Mouse (Mus musculus): ENCODE measurements at regions not wholly inside any gene's neighbourhood (a gene's known extent, or its start where the extent isn't known, plus 50 kb on each side); places are given as distances from the start of the nearest gene placed in this dataset.

DNA sequence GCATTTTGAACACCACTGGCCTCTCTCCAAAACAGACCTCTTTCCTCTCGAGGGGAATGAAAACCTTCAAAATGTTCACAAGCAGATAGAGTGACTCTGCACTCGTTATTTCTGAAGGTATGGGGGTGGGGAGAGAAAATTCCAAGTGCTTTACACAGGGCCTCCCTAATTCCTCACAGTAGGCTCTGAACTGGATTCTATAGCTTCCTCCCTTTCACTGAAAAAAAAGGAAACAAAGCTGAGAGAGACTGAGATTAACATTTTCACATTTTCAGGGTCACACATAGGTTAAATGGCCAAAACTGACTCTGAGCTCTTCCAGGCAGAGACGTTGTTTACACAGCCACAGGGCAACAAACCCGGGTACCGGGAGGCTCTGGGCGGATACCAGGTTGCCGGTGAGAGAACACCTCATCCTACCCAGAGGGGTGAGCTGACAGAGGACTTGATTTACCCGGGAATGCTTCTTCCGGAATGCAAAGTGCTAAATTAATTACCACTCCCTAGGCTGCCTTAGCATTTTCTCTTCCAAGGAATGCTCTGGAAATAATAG, 98.5 kb downstream of the Tmco5 start:
- DNase-seq (ENCODE audit: low spot score) (peak; percentile 47), ATAC-seq (no peak)
- Histone ChIP-seq H3K4me1 (ENCODE audit: control insufficient read depth, insufficient read depth, low read length) (peaks cover 34% of the 10 kb centered on the region), H3K9me3 (replicated peaks; ENCODE audit: control insufficient read depth, low read length) (no peaks in the 10 kb centered on the region), H3K27me3 (replicated peaks; ENCODE audit: control insufficient read depth, insufficient read depth, low read length) (no peaks in the 10 kb centered on the region), H3K4me2 (ENCODE audit: low read length) (peak overlapping the region; percentile 4; the same call in 1 of the 2 replicates), H3K36me3 (ENCODE audit: control insufficient read depth, insufficient read depth, low read length) (no peaks in the 10 kb centered on the region), H3K27ac (ENCODE audit: low read depth, low read length) (peak overlapping the region; percentile 67; the same call in 1 of the 2 replicates), H3K9ac (ENCODE audit: low read length) (no peak overlapping the region), H3K4me3 (ENCODE audit: low read depth, low read length) (no peak overlapping the region)
- WGBS: 6% methylated on average over 9 of the region's 9 CpGs

DNA sequence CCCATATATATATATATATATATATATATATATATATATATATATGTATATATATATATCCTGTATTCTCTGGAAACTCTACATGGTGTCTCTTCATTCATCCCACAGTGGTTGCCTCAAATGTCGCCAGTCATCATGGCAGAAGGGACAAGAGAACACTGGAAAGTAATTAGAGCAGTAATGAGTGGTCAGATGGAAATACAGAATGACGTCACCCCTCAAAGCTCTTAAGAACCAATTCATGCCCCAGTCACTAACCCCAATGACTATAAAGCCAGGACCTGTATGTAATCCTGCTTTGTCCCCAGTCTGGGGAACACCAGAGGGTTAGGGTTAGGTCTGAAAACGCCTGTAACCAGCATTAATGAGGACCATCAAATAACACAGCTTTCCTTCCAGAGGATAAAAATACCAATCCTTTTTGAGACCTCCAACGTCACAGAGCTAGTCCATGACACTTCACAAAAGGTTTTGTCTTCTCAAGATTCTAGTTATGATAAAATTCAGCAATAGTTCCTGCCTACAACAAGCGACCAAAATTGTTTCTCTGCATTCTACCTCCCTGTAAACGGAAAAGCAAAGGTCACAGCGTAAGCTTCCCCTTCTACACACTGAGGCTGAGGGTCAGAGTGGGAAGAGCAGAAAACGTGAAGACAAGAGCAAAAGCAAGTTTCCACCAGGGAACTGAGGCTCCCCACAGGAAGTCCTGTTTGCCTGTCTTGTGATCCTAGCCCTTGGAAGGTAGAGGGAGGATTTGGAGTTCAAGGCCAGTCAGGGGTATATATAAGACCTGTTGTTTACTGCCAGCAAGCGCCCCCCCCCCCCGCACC, 99.5 kb downstream of the Tmco5 start:
- no peak for DNase-seq (ENCODE audit: low spot score)
- Histone ChIP-seq H3K36me3 (ENCODE audit: control insufficient read depth, insufficient read depth, low read length) (no peaks in the 10 kb centered on the region), H3K4me1 (ENCODE audit: control insufficient read depth, insufficient read depth, low read length) (peaks cover 26% of the 10 kb centered on the region), H3K27me3 (replicated peaks; ENCODE audit: control insufficient read depth, insufficient read depth, low read length) (no peaks in the 10 kb centered on the region), H3K9ac (ENCODE audit: low read length) (no peak overlapping the region), H3K4me2 (ENCODE audit: low read length) (no peak overlapping the region), H3K9me3 (replicated peaks; ENCODE audit: control insufficient read depth, low read length) (no peaks in the 10 kb centered on the region), H3K27ac (ENCODE audit: low read depth, low read length) (no peak overlapping the region), H3K4me3 (ENCODE audit: low read depth, low read length) (no peak overlapping the region)
- ATAC-seq: no peak
- WGBS: 36% methylated on average over 10 of the region's 10 CpGs

DNA sequence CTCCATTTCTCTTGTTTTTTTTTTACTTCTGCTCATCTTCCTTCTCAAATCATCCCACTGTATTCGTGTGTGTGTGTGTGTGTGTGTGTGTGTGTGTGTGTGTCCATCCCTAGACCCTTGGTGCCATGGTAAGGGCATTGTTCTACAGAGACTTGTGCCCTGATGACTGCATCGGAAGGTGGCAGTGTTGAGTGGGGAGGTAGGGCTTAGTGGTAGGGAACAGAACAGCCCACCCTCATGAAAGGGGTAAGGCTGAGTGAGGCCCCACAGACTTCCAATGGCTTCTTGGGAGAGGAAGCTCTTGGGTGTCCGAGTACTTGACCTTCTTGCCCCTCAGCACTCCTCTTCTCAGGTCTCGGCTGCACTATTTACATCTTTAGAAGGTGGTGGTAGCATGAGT, 100.3 kb downstream of the Tmco5 start:
- Histone ChIP-seq H3K27ac (ENCODE audit: low read depth, low read length) (no peak overlapping the region), H3K4me1 (ENCODE audit: control insufficient read depth, insufficient read depth, low read length) (peaks cover 22% of the 10 kb centered on the region)

GRCm38 (mm10) chr2:116979561-116980391, 101.3 kb downstream of the Tmco5 start:
- H3K4me2 ChIP-seq (ENCODE audit: low read length): no peak overlapping the region
- no peak overlapping the region for H3K27ac ChIP-seq (ENCODE audit: low read depth, low read length)
- H3K4me3 ChIP-seq (ENCODE audit: low read depth, low read length): no peak overlapping the region
- H3K9ac ChIP-seq (ENCODE audit: low read length): no peak overlapping the region
- H3K27me3 ChIP-seq (replicated peaks; ENCODE audit: control insufficient read depth, insufficient read depth, low read length): no peaks in the 10 kb centered on the region
- peaks cover 17% of the 10 kb centered on the region for H3K4me1 ChIP-seq (ENCODE audit: control insufficient read depth, insufficient read depth, low read length)
- no peaks in the 10 kb centered on the region for H3K9me3 ChIP-seq (replicated peaks; ENCODE audit: control insufficient read depth, low read length)
- 5% methylated on average over 10 of the region's 10 CpGs for WGBS
- ATAC-seq (no peak), DNase-seq (ENCODE audit: low spot score) (peak; percentile 61)
- no peaks in the 10 kb centered on the region for H3K36me3 ChIP-seq (ENCODE audit: control insufficient read depth, insufficient read depth, low read length)

More for the DNA sequence above, 100.3 kb downstream of the Tmco5 start:
- Histone ChIP-seq H3K36me3 (ENCODE audit: control insufficient read depth, insufficient read depth, low read length) (no peaks in the 10 kb centered on the region), H3K9me3 (replicated peaks; ENCODE audit: control insufficient read depth, low read length) (no peaks in the 10 kb centered on the region), H3K27me3 (replicated peaks; ENCODE audit: control insufficient read depth, insufficient read depth, low read length) (no peaks in the 10 kb centered on the region), H3K4me3 (ENCODE audit: low read depth, low read length) (no peak overlapping the region), H3K9ac (ENCODE audit: low read length) (no peak overlapping the region), H3K4me2 (ENCODE audit: low read length) (no peak overlapping the region)
- DNase-seq (ENCODE audit: low spot score) (no peak), ATAC-seq (no peak)
- WGBS: 75% methylated on average over 4 of the region's 4 CpGs

DNA sequence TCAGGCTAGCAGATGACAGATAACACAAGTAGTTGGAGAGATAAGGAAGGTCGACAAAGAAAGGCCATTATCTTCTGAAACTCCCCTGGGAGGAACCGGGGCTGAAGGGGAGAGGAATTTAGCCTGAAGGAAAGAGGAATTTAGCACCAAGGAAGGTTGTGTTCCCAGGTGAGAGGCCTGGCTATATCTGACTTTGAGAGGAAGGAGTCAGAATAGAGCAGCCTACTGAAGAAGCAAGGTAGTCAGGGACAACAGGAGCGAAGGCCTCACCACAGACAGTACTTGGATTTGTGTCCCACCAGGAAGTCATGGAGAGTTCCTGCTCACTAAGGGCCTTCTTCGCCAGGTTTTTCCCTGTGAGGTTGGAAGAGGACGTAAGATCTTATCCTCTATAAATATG, 102.2 kb downstream of the Tmco5 start:
- Histone ChIP-seq H3K9me3 (replicated peaks; ENCODE audit: control insufficient read depth, low read length) (no peaks in the 10 kb centered on the region), H3K36me3 (ENCODE audit: control insufficient read depth, insufficient read depth, low read length) (no peaks in the 10 kb centered on the region), H3K9ac (ENCODE audit: low read length) (no peak overlapping the region), H3K4me3 (ENCODE audit: low read depth, low read length) (no peak overlapping the region), H3K4me2 (ENCODE audit: low read length) (no peak overlapping the region), H3K27me3 (replicated peaks; ENCODE audit: control insufficient read depth, insufficient read depth, low read length) (no peaks in the 10 kb centered on the region), H3K27ac (ENCODE audit: low read depth, low read length) (no peak overlapping the region), H3K4me1 (ENCODE audit: control insufficient read depth, insufficient read depth, low read length) (peaks cover 11% of the 10 kb centered on the region; the same call in 1 of the 2 replicates)
- 52% methylated on average over 5 of the region's 5 CpGs for WGBS
- DNase-seq (ENCODE audit: low spot score) (no peak), ATAC-seq (no peak)

GRCm38 (mm10) chr2:116983351-116983750, 104.9 kb downstream of the Tmco5 start:
- Histone ChIP-seq H3K36me3 (ENCODE audit: control insufficient read depth, insufficient read depth, low read length) (no peaks in the 10 kb centered on the region), H3K4me2 (ENCODE audit: low read length) (no peak overlapping the region), H3K4me1 (ENCODE audit: control insufficient read depth, insufficient read depth, low read length) (peaks cover 3% of the 10 kb centered on the region; the same call in 1 of the 2 replicates), H3K27me3 (replicated peaks; ENCODE audit: control insufficient read depth, insufficient read depth, low read length) (no peaks in the 10 kb centered on the region), H3K9ac (ENCODE audit: low read length) (no peak overlapping the region), H3K4me3 (ENCODE audit: low read depth, low read length) (no peak overlapping the region), H3K9me3 (replicated peaks; ENCODE audit: control insufficient read depth, low read length) (no peaks in the 10 kb centered on the region), H3K27ac (ENCODE audit: low read depth, low read length) (no peak overlapping the region)
- ATAC-seq (no peak), DNase-seq (ENCODE audit: low spot score) (no peak)
- WGBS: 92% methylated on average over 5 of the region's 5 CpGs

DNA sequence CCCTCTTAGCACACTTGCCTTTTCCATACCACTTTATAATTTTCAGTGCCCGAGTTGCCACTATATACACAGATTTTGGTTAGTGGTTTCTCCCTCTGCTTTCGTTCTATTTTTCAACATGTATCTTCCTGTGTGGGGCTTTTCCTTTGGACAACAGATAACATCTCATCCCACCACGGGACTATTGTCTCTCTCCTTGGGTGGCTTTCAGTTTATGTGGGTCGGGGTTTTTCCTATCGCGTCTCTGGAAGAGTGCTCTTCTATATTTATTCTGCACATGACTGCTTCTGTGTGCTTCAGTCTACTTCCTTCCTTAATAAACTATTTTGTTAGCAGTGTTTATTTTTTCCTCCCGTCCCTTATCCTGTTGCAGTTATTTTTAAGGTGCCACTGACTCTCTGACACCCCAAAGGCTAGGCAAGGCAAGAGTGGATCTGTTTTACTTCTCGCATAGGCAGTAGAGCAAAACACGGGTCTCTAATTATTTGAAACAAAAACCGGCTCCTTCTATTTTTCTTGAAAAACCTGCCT, 105.4 kb downstream of the Tmco5 start:
- ATAC-seq (no peak), DNase-seq (ENCODE audit: low spot score) (no peak)
- H3K4me2 ChIP-seq (ENCODE audit: low read length): no peak overlapping the region
- 82% methylated on average over 10 of the region's 10 CpGs for WGBS
- H3K9me3 ChIP-seq (replicated peaks; ENCODE audit: control insufficient read depth, low read length): no peaks in the 10 kb centered on the region
- no peak overlapping the region for H3K27ac ChIP-seq (ENCODE audit: low read depth, low read length)
- H3K4me1 ChIP-seq (ENCODE audit: control insufficient read depth, insufficient read depth, low read length): peaks cover 3% of the 10 kb centered on the region; the same call in 1 of the 2 replicates
- H3K4me3 ChIP-seq (ENCODE audit: low read depth, low read length): no peak overlapping the region
- no peaks in the 10 kb centered on the region for H3K36me3 ChIP-seq (ENCODE audit: control insufficient read depth, insufficient read depth, low read length)
- H3K9ac ChIP-seq (ENCODE audit: low read length): no peak overlapping the region
- no peaks in the 10 kb centered on the region for H3K27me3 ChIP-seq (replicated peaks; ENCODE audit: control insufficient read depth, insufficient read depth, low read length)

GRCm38 (mm10) chr2:116984597-116984996, 106.1 kb downstream of the Tmco5 start:
- H3K27me3 ChIP-seq (replicated peaks; ENCODE audit: control insufficient read depth, insufficient read depth, low read length): no peaks in the 10 kb centered on the region
- DNase-seq (ENCODE audit: low spot score): no peak
- no peak for ATAC-seq

More at GRCm38 (mm10) chr2:116984597-116984996, 106.1 kb downstream of the Tmco5 start:
- Histone ChIP-seq H3K4me3 (ENCODE audit: low read depth, low read length) (no peak overlapping the region), H3K4me1 (ENCODE audit: control insufficient read depth, insufficient read depth, low read length) (peaks cover 3% of the 10 kb centered on the region; the same call in 1 of the 2 replicates), H3K9me3 (replicated peaks; ENCODE audit: control insufficient read depth, low read length) (no peaks in the 10 kb centered on the region), H3K4me2 (ENCODE audit: low read length) (no peak overlapping the region), H3K36me3 (ENCODE audit: control insufficient read depth, insufficient read depth, low read length) (no peaks in the 10 kb centered on the region), H3K27ac (ENCODE audit: low read depth, low read length) (no peak overlapping the region), H3K9ac (ENCODE audit: low read length) (no peak overlapping the region)
- WGBS: 84% methylated on average over 3 of the region's 3 CpGs
